Comparison of ENCODE assay signal across 8 mouse cellular contexts in genomic region chr6:115538645-115539429, GRCm38 (mm10). TPM values are rescaled to one million over a fixed set of nuclear protein-coding genes. Genes with fewer than 3 reads are reported as not detected.
A peak's percentile ranks its signal among the peaks of the same experiment; 100 is the strongest.
DNase-seq lines count a peak whose midpoint lies in the region; ATAC-seq and TF ChIP-seq lines count a peak whose summit lies in the region.

No protein-coding gene starts in this region.

- WGBS in hindbrain, embryonic 14.5 days = 17% methylated on average over 26 of the region's 26 CpGs

- POLR2A ChIA-PET in Patski (lab: Charles Lee) = interaction anchor here (0.6 to 1.5 kb wide), 6 partner anchors 9 to 359 kb away, joined by 3 to 7 read pairs (median 4); no protein-coding TSS in a partner anchor

- no peaks in the 10 kb centered on the region for H3K27me3 ChIP-seq in Patski
- H3K27me3 ChIP-seq in hindbrain, embryonic 14.5 days (ENCODE audit: control insufficient read depth, insufficient read depth, low read length) = no peaks in the 10 kb centered on the region

- H3K9me3 ChIP-seq in hindbrain, embryonic 14.5 days (ENCODE audit: control insufficient read depth, low read length) = no peaks in the 10 kb centered on the region

- H3K4me1 ChIP-seq in hindbrain, embryonic 14.5 days (replicated peaks; ENCODE audit: control insufficient read depth, insufficient read depth, low read length) = 0 out of 2 replicates have a peak, but pooled peaks cover 2% of the 10 kb centered on the region

- H3K36me3 ChIP-seq in hindbrain, embryonic 14.5 days (replicated peaks; ENCODE audit: control insufficient read depth, insufficient read depth) = no peaks in the 10 kb centered on the region

- ATAC-seq in Patski = peak; percentile 27
- ATAC-seq in hindbrain, embryonic 14.5 days (ENCODE audit: low FRiP score) = peak; percentile 93

- peak overlapping the region; percentile 72 for H3K9ac ChIP-seq in hindbrain, embryonic 14.5 days

- in situ Hi-C loops in Patski (cut with MboI; ENCODE audit: low pct_unique_long_range_greater_than_20kb) = loop anchor here (5.0 to 25.0 kb wide), 4 partner anchors 272 to 477 kb away; partner anchors contain the start of gene Gm17482

- peak overlapping the region; percentile 19 for H3K4me3 ChIP-seq in hindbrain, embryonic 14.5 days (replicated peaks; ENCODE audit: low read length)

- TF ChIP-seq CTCF in Patski (IDR thresholded peaks at IDR 0.05) = no peak

- no peak overlapping the region for H3K27ac ChIP-seq in hindbrain, embryonic 14.5 days

- no peak for DNase-seq in Patski (ENCODE audit: low read depth, low spot score)
- DNase-seq in cerebellum, postnatal 10 days = peak; percentile 89 to 93
- peak; percentile 72 to 73 for DNase-seq in frontal cortex, postnatal 25 days (ENCODE audit: low spot score in 2 of 2)
- DNase-seq in hindbrain, embryonic 14.5 days (ENCODE audit: low spot score) = peak; percentile 89
- peak; percentile 71 to 84 for DNase-seq in layer of hippocampus, postnatal 25 days (ENCODE audit: extremely low spot score in 1 of 2, low spot score in 1 of 2)
- DNase-seq in lung, postnatal 14 days = peak; percentile 85
- peak; percentile 93 for DNase-seq in retina, embryonic 14.5 days (ENCODE audit: low spot score)
- peak; percentile 77 to 81 for DNase-seq in thymus, postnatal 36 days

- CTCF ChIA-PET in Patski (lab: Charles Lee) = interaction anchor here (0.6 to 2.7 kb wide), 21 partner anchors 9 to 363 kb away, joined by 3 to 36 read pairs (median 4); partner anchors contain the start of gene Gm17482

- peak overlapping the region; percentile 56 for H3K4me2 ChIP-seq in hindbrain, embryonic 14.5 days (replicated peaks)

RNA-seq across cellular contexts. Expression of gene Tsen2, which starts 5.6 kb away (rescaled TPM):
- polyA plus RNA-seq in Patski (2021) = 16.0 TPM
- 31.9 and 34.5 TPM in 2 replicates for polyA plus RNA-seq in hindbrain, embryonic 14.5 days (2014; fragmentation: Nextera tagmentation; extraction: Ambion mirVana)
- total RNA-seq in layer of hippocampus, postnatal 25 days (2021) = 10 to 100 TPM; 24.8 to 25.5 TPM

RNA-seq across cellular contexts. Expression of gene Mkrn2os, which starts 53.5 kb away (rescaled TPM):
- 11.7 TPM for polyA plus RNA-seq in Patski (2021)
- 0.38 and 0.43 TPM in 2 replicates for polyA plus RNA-seq in hindbrain, embryonic 14.5 days (2014; fragmentation: Nextera tagmentation; extraction: Ambion mirVana)
- total RNA-seq in layer of hippocampus, postnatal 25 days (2021) = not detected
